Mouse (Mus musculus) embryonic facial prominence, embryonic 14.5 days (tissue): ENCODE data around the gene Taf9. TPM values are rescaled to one million over a fixed set of nuclear protein-coding genes. Genes with fewer than 3 reads are reported as not detected.

Source experiments
- ATAC-seq: fragments of 200-750 bp; cut with Nextera tagmentation; 2 replicates; pipeline ENCODE4 v1.8.0; 2017; ENCODE audit warnings: low read depth, moderate number of reproducible peaks, moderate TSS enrichment
- DNase-seq: peaks from one replicate; pipeline ENCODE4 v3.0.0-alpha.2; 2015; ENCODE audit warnings: low spot score
- H3K27ac ChIP-seq: fragments of 300-500 bp; sonication (generic); replicated peaks from 2 replicates; pipeline ENCODE4 v1.5.1; 2014; ENCODE audit warnings: low read depth, mild to moderate bottlenecking, low read length, moderate library complexity
- H3K27me3 ChIP-seq: fragments of 300-500 bp; sonication (generic); replicated peaks from 2 replicates; pipeline ENCODE4 v1.6.1; 2014; ENCODE audit warnings: low read length; ENCODE audit not compliant: control insufficient read depth, insufficient read depth
- H3K36me3 ChIP-seq: fragments of 300-500 bp; sonication (generic); 2 replicates; pipeline ENCODE4 v1.6.1; 2014; ENCODE audit warnings: low read length, mixed read lengths; ENCODE audit not compliant: control insufficient read depth, insufficient read depth
- H3K4me1 ChIP-seq: fragments of 300-500 bp; sonication (generic); 2 replicates; pipeline ENCODE4 v1.6.1; 2014; ENCODE audit warnings: antibody characterized with exemption, low read length; ENCODE audit not compliant: control insufficient read depth, insufficient read depth
- H3K4me2 ChIP-seq: fragments of 300-500 bp; sonication (generic); 2 replicates; pipeline ENCODE4 v1.6.1; 2014; ENCODE audit warnings: low read depth, mild to moderate bottlenecking, low read length, moderate library complexity, mixed read lengths
- H3K4me3 ChIP-seq: fragments of 300-500 bp; sonication (generic); 2 replicates; pipeline ENCODE4 v1.5.1; 2014; ENCODE audit warnings: low read depth, mild to moderate bottlenecking, low read length
- H3K9ac ChIP-seq: fragments of 300-500 bp; sonication (generic); 2 replicates; pipeline ENCODE4 v1.6.1; 2014; ENCODE audit warnings: low read depth, mild to moderate bottlenecking, low read length, moderate library complexity, mixed read lengths
- H3K9me3 ChIP-seq: fragments of 300-500 bp; sonication (generic); 2 replicates; pipeline ENCODE4 v1.6.1; 2016; ENCODE audit warnings: low read length; ENCODE audit not compliant: control insufficient read depth
- WGBS: fragments of 180-500 bp; shearing (Covaris S2); extraction: QIAGEN DNeasy Blood & Tissue Kit; methylation state at CpG from one replicate; pipeline ENCODE4 v1.1.7; 2014; 5-methylcytosine and 5-hydroxymethylcytosine counted together
- polyA plus RNA-seq: library from polyadenylated mRNA; unstranded; fragments of >200 nt; fragmentation: Nextera tagmentation; extraction: Ambion mirVana; gene quantifications from 2 replicates; pipeline ENCODE4 v1.2.1, GENCODE M21; 2014

Gene Taf9
- polyA plus RNA-seq, 1 experiment from 2014 or later = 21.6 TPM

- H3K4me1 ChIP-seq = no peaks in the 10 kb centered on the region
- H3K4me3 ChIP-seq = no peak overlapping the region
- ATAC-seq (no peak), DNase-seq (peak; percentile 8)
- H3K27ac ChIP-seq = no peak overlapping the region
- H3K9me3 ChIP-seq = no peaks in the 10 kb centered on the region
- no peak overlapping the region for H3K9ac ChIP-seq
- peaks cover 14% of the 10 kb centered on the region for H3K36me3 ChIP-seq
- WGBS = 50% methylated on average over 2 of the region's 2 CpGs
- peaks cover 22% of the 10 kb centered on the region for H3K27me3 ChIP-seq
- H3K4me2 ChIP-seq = no peak overlapping the region
Observed at GRCm38 (mm10) chr13:100612903-100613302, 38.5 kb upstream of the Taf9 start.

- H3K4me1 ChIP-seq = no peaks in the 10 kb centered on the region
- no peaks in the 10 kb centered on the region for H3K9me3 ChIP-seq
- WGBS = 7% methylated on average over 37 of the region's 77 CpGs
- peak within 1 kb of the TSS; percentile 64 for H3K9ac ChIP-seq
- H3K27me3 ChIP-seq = peaks cover 23% of the 10 kb centered on the region
- H3K36me3 ChIP-seq = peaks cover 42% of the 10 kb centered on the region
- H3K4me2 ChIP-seq = peak within 1 kb of the TSS; percentile 87
- peak; percentile 87 for ATAC-seq
- peak; percentile 38 for DNase-seq
- peak within 1 kb of the TSS; percentile 10; the same call in 1 of the 2 replicates for H3K27ac ChIP-seq
- H3K4me3 ChIP-seq = peak within 1 kb of the TSS; percentile 56
Observed at GRCm38 (mm10) chr13:100616181-100617087, 34.9 kb upstream of the Taf9 start, which contains the start of gene Marveld2. Gene Marveld2 (minus strand): TSS chr13:100616971.

- H3K36me3 ChIP-seq = peaks cover 46% of the 10 kb centered on the region
- DNase-seq (no peak), ATAC-seq (no peak)
- H3K27ac ChIP-seq = no peak overlapping the region
- 81% methylated on average over 13 of the region's 13 CpGs for WGBS
- no peaks in the 10 kb centered on the region for H3K9me3 ChIP-seq
- no peak overlapping the region for H3K4me3 ChIP-seq
- H3K4me1 ChIP-seq = no peaks in the 10 kb centered on the region
- peaks cover 23% of the 10 kb centered on the region for H3K27me3 ChIP-seq
- no peak overlapping the region; the same call in 1 of the 2 replicates for H3K4me2 ChIP-seq
- no peak overlapping the region for H3K9ac ChIP-seq
Observed at GRCm38 (mm10) chr13:100617583-100617982, 33.8 kb upstream of the Taf9 start.

DNA sequence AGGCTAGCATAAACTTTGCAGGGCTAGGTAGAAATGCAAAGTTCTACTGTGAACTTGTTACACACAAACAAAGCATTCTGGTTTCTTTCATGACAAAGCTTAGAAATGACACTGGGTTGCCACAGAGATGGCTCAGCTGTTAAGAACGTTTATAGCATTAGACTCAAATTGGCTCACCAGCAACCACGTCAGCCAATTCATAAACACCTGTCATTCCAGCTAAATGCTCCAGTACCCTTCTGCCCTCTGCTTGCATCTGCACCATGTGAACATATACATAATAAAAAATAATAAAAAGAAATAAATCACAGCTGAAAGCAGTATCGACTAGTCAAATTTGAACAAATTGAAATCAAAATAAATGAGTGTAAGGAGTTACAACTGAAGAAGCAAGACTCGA, 29.1 kb upstream of the Taf9 start:
- Histone ChIP-seq H3K4me2 (no peak overlapping the region), H3K27ac (no peak overlapping the region), H3K36me3 (peaks cover 82% of the 10 kb centered on the region), H3K4me1 (no peaks in the 10 kb centered on the region), H3K27me3 (peaks cover 7% of the 10 kb centered on the region; the same call in 1 of the 2 replicates), H3K4me3 (no peak overlapping the region), H3K9me3 (no peaks in the 10 kb centered on the region), H3K9ac (no peak overlapping the region)
- no peak for DNase-seq
- WGBS = 78% methylated on average over 4 of the region's 4 CpGs
- ATAC-seq = no peak

GRCm38 (mm10) chr13:100634106-100634691, 17.2 kb upstream of the Taf9 start:
- DNase-seq = no peak
- no peak overlapping the region for H3K9ac ChIP-seq
- no peak overlapping the region for H3K27ac ChIP-seq
- no peaks in the 10 kb centered on the region for H3K4me1 ChIP-seq
- H3K4me3 ChIP-seq = no peak overlapping the region
- H3K27me3 ChIP-seq = no peaks in the 10 kb centered on the region
- 97% methylated on average over 3 of the region's 3 CpGs for WGBS
- no peak for ATAC-seq
- H3K36me3 ChIP-seq = peaks cover 73% of the 10 kb centered on the region
- no peaks in the 10 kb centered on the region for H3K9me3 ChIP-seq
- no peak overlapping the region for H3K4me2 ChIP-seq

GRCm38 (mm10) chr13:100642471-100643209, 8.7 kb upstream of the Taf9 start:
- WGBS = 89% methylated on average over 4 of the region's 4 CpGs
- Histone ChIP-seq H3K9ac (no peak overlapping the region), H3K4me2 (no peak overlapping the region), H3K4me1 (no peaks in the 10 kb centered on the region), H3K36me3 (peaks cover 86% of the 10 kb centered on the region), H3K4me3 (no peak overlapping the region), H3K27me3 (no peaks in the 10 kb centered on the region), H3K9me3 (no peaks in the 10 kb centered on the region), H3K27ac (no peak overlapping the region)
- no peak for ATAC-seq
- DNase-seq = no peak

GRCm38 (mm10) chr13:100648223-100648622, 3.2 kb upstream of the Taf9 start:
- no peak overlapping the region for H3K4me2 ChIP-seq
- H3K9ac ChIP-seq = no peak overlapping the region
- DNase-seq = no peak
- no peak overlapping the region for H3K27ac ChIP-seq
- no peaks in the 10 kb centered on the region for H3K27me3 ChIP-seq
- H3K4me3 ChIP-seq = no peak overlapping the region
- no peaks in the 10 kb centered on the region for H3K9me3 ChIP-seq
- H3K4me1 ChIP-seq = peaks cover 7% of the 10 kb centered on the region
- no peak for ATAC-seq
- H3K36me3 ChIP-seq = peaks cover 50% of the 10 kb centered on the region
- 95% methylated on average over 8 of the region's 8 CpGs for WGBS
